In genomic region chr12:70679701-70680425, GRCm38 (mm10) we compare ENCODE assay signal across 9 mouse cellular contexts.
A peak's percentile ranks its signal among the peaks of the same experiment; 100 is the strongest.
DNase-seq lines count a peak whose midpoint lies in the region; ATAC-seq and TF ChIP-seq lines count a peak whose summit lies in the region.
"Had no signal": no experiment of that assay in that cellular context is flagged by ENCODE, and none has a peak within 500 bp of the region (broad histone marks: within the 10 kb centered on the region; RNA-seq: fewer than 3 reads in every experiment).

No protein-coding gene starts in this region.

- TF ChIP-seq EP300 in heart, adult 2 months (IDR thresholded peaks at IDR 0.05; ENCODE audit: insufficient read depth, low read depth, low read length) = 0 out of 2 replicates have a peak, but pooled peaks have one; percentile 13

- H3K27ac ChIP-seq in heart, adult 2 months = peak overlapping the region; percentile 45; the same call in 1 of the 2 replicates
- H3K27ac ChIP-seq in limb, embryonic 12.5 days = no peak overlapping the region
- H3K27ac ChIP-seq in kidney, adult 2 months (ENCODE audit: insufficient read depth, low read depth, low read length) = no peak overlapping the region
- H3K27ac ChIP-seq: liver, embryonic 14.5 days had no signal

- no peaks in the 10 kb centered on the region for H3K36me3 ChIP-seq in heart, adult 2 months (ENCODE audit: control insufficient read depth, insufficient read depth, low read length)
- no peaks in the 10 kb centered on the region for H3K36me3 ChIP-seq in limb, embryonic 12.5 days
- no peaks in the 10 kb centered on the region for H3K36me3 ChIP-seq in kidney, adult 2 months (ENCODE audit: control insufficient read depth, insufficient read depth, low read length)

- peak; percentile 26; the same call in 1 of the 2 replicates for ATAC-seq in limb, embryonic 12.5 days (ENCODE audit: insufficient number of reproducible peaks, insufficient read depth, low FRiP score, low TSS enrichment, low read depth)

- WGBS in heart, adult 2 months = 51% methylated on average over 20 of the region's 20 CpGs
- 65% methylated on average over 20 of the region's 20 CpGs for WGBS in limb, embryonic 12.5 days
- WGBS in kidney, adult 2 months = 80% methylated on average over 20 of the region's 20 CpGs

- H3K9ac ChIP-seq in heart, adult 2 months (ENCODE audit: low read depth, low read length) = no peak overlapping the region
- no peak overlapping the region for H3K9ac ChIP-seq in limb, embryonic 12.5 days (replicated peaks)
- H3K9ac ChIP-seq: liver, embryonic 14.5 days had no signal

- TF ChIP-seq CTCF in heart, adult 2 months (IDR thresholded peaks at IDR 0.05) = peak; percentile 38
- no peak for TF ChIP-seq CTCF in kidney, adult 2 months (conservative IDR thresholded peaks at IDR 0.05; ENCODE audit: insufficient read depth, insufficient read length, low read depth, low read length)

- intact Hi-C loops in heart, adult 2 months (cut with DNase I) = no loop called here

- H3K9me3 ChIP-seq in limb, embryonic 12.5 days = no peaks in the 10 kb centered on the region

- no peak overlapping the region; the same call in 1 of the 2 replicates for H3K4me2 ChIP-seq in limb, embryonic 12.5 days

- no peaks in the 10 kb centered on the region for H3K27me3 ChIP-seq in heart, adult 2 months (ENCODE audit: control insufficient read depth, insufficient read depth, low read length)
- no peaks in the 10 kb centered on the region for H3K27me3 ChIP-seq in limb, embryonic 12.5 days
- no peaks in the 10 kb centered on the region for H3K27me3 ChIP-seq in kidney, adult 2 months (replicated peaks; ENCODE audit: control insufficient read depth, insufficient read depth, low read length)

- H3K79me2 ChIP-seq in heart, adult 2 months (replicated peaks; ENCODE audit: control insufficient read depth, insufficient read depth, low read length) = no peaks in the 10 kb centered on the region

- TF ChIP-seq POLR2A in heart, adult 2 months (IDR thresholded peaks at IDR 0.05; ENCODE audit: insufficient read depth, low read depth, low read length) = no peak
- no peak for TF ChIP-seq POLR2A in kidney, adult 2 months (IDR thresholded peaks at IDR 0.05; ENCODE audit: low read depth, low read length)

- no peaks in the 10 kb centered on the region; the same call in 1 of the 2 replicates for H3K4me1 ChIP-seq in heart, adult 2 months (ENCODE audit: control insufficient read depth, insufficient read depth, low read length)
- peaks cover 21% of the 10 kb centered on the region; the same call in 1 of the 2 replicates for H3K4me1 ChIP-seq in limb, embryonic 12.5 days (replicated peaks)
- no peaks in the 10 kb centered on the region for H3K4me1 ChIP-seq in kidney, adult 2 months (ENCODE audit: control insufficient read depth, insufficient read depth, low read length)

- DNase-seq in cerebellum, postnatal 25 days = peak; percentile 22 to 23
- no peak for DNase-seq in cerebellum, adult 18-20 months
- peak; percentile 50 for DNase-seq in R1 (ENCODE audit: low read depth, low spot score)
- DNase-seq in heart, adult 2 months = peak; percentile 67 to 73
- peak; percentile 65 to 67 for DNase-seq in right cerebral cortex, postnatal 10 days (ENCODE audit: low spot score in 2 of 2)
- no peak for DNase-seq in kidney, adult 8-10 months
- no peak for DNase-seq in kidney, adult 2 months

- no peak overlapping the region for H3K4me3 ChIP-seq in heart, adult 2 months
- no peak overlapping the region for H3K4me3 ChIP-seq in limb, embryonic 12.5 days (replicated peaks)
- H3K4me3 ChIP-seq in kidney, adult 2 months (ENCODE audit: insufficient read depth, low read depth, low read length) = no peak overlapping the region

Comparison
In these comparisons a context has a peak if more than half of its experiments do, and no peak if none do; other contexts are left out.
1. DNase-seq: peak in cerebellum, postnatal 25 days (2 of 2), R1 (single experiment), heart, adult 2 months (2 of 2) and right cerebral cortex, postnatal 10 days (2 of 2); none in cerebellum, adult 18-20 months (0 of 2), kidney, adult 8-10 months (0 of 2) and kidney, adult 2 months (single experiment).